Mouse (Mus musculus): ENCODE data around the gene Fam198b.

- no peak for TF ChIP-seq CTCF (IDR thresholded peaks at IDR 0.05; ENCODE audit: insufficient read depth, low read depth, low read length)
- TF ChIP-seq POLR2A (IDR thresholded peaks at IDR 0.05; ENCODE audit: insufficient read depth, low read depth, low read length), result no peak
Observed at GRCm38 (mm10) chr3:79936213-79936612, 51.9 kb downstream of the Fam198b start.

Data from olfactory bulb, adult 2 months (tissue).